Mouse (Mus musculus): ENCODE results near the gene Gm45753.

Gm45753 gene

GRCm38 (mm10) chr8:45305479-45305878, 2.8 kb downstream of the Gm45753 start:
- DNase-seq (ENCODE audit: low read depth, low spot score): no peak
- Histone ChIP-seq H3K36me3 (ENCODE audit: control insufficient read depth, insufficient read depth, low read length, poor library complexity, severe bottlenecking) (0 out of 2 replicates have a peak, but pooled peaks cover 5% of the 10 kb centered on the region), H3K27me3 (ENCODE audit: control insufficient read depth, insufficient read depth, low read length, poor library complexity, severe bottlenecking) (no peaks in the 10 kb centered on the region)

- DNase-seq (ENCODE audit: low read depth, low spot score): no peak
- 0 out of 2 replicates have a peak, but pooled peaks cover 5% of the 10 kb centered on the region for H3K36me3 ChIP-seq (ENCODE audit: control insufficient read depth, insufficient read depth, low read length, poor library complexity, severe bottlenecking)
- no peaks in the 10 kb centered on the region for H3K27me3 ChIP-seq (ENCODE audit: control insufficient read depth, insufficient read depth, low read length, poor library complexity, severe bottlenecking)
Measured at GRCm38 (mm10) chr8:45304354-45304753, 3.9 kb downstream of the Gm45753 start.

- no peaks in the 10 kb centered on the region for H3K27me3 ChIP-seq (ENCODE audit: control insufficient read depth, insufficient read depth, low read length, poor library complexity, severe bottlenecking)
- H3K36me3 ChIP-seq (ENCODE audit: control insufficient read depth, insufficient read depth, low read length, poor library complexity, severe bottlenecking): 0 out of 2 replicates have a peak, but pooled peaks cover 2% of the 10 kb centered on the region
- DNase-seq (ENCODE audit: low read depth, low spot score): no peak
Measured at GRCm38 (mm10) chr8:45302390-45302789, 5.9 kb downstream of the Gm45753 start.

- DNase-seq (ENCODE audit: low read depth, low spot score): no peak
- H3K36me3 ChIP-seq (ENCODE audit: control insufficient read depth, insufficient read depth, low read length, poor library complexity, severe bottlenecking): no peaks in the 10 kb centered on the region
- H3K27me3 ChIP-seq (ENCODE audit: control insufficient read depth, insufficient read depth, low read length, poor library complexity, severe bottlenecking): no peaks in the 10 kb centered on the region
Measured at GRCm38 (mm10) chr8:45295276-45295675, 13.0 kb downstream of the Gm45753 start.

GRCm38 (mm10) chr8:45294687-45295086, 13.6 kb downstream of the Gm45753 start, which contains the start of gene Klkb1:
TSS of gene Klkb1 (minus strand) at chr8:45294859.
- Histone ChIP-seq H3K27me3 (ENCODE audit: control insufficient read depth, insufficient read depth, low read length, poor library complexity, severe bottlenecking) (no peaks in the 10 kb centered on the region), H3K36me3 (ENCODE audit: control insufficient read depth, insufficient read depth, low read length, poor library complexity, severe bottlenecking) (no peaks in the 10 kb centered on the region)
- no peak for DNase-seq (ENCODE audit: low read depth, low spot score)

- Histone ChIP-seq H3K36me3 (ENCODE audit: control insufficient read depth, insufficient read depth, low read length, poor library complexity, severe bottlenecking) (no peaks in the 10 kb centered on the region), H3K27me3 (ENCODE audit: control insufficient read depth, insufficient read depth, low read length, poor library complexity, severe bottlenecking) (no peaks in the 10 kb centered on the region)
- no peak for DNase-seq (ENCODE audit: low read depth, low spot score)
Measured at GRCm38 (mm10) chr8:45291790-45292189, 16.5 kb downstream of the Gm45753 start.

- no peak for DNase-seq (ENCODE audit: low read depth, low spot score)
- Histone ChIP-seq H3K27me3 (ENCODE audit: control insufficient read depth, insufficient read depth, low read length, poor library complexity, severe bottlenecking) (no peaks in the 10 kb centered on the region), H3K36me3 (ENCODE audit: control insufficient read depth, insufficient read depth, low read length, poor library complexity, severe bottlenecking) (no peaks in the 10 kb centered on the region)
Measured at GRCm38 (mm10) chr8:45281630-45282029, 26.6 kb downstream of the Gm45753 start.

GRCm38 (mm10) chr8:45277453-45277852, 30.8 kb downstream of the Gm45753 start:
- no peaks in the 10 kb centered on the region for H3K36me3 ChIP-seq (ENCODE audit: control insufficient read depth, insufficient read depth, low read length, poor library complexity, severe bottlenecking)
- no peaks in the 10 kb centered on the region for H3K27me3 ChIP-seq (ENCODE audit: control insufficient read depth, insufficient read depth, low read length, poor library complexity, severe bottlenecking)
- DNase-seq (ENCODE audit: low read depth, low spot score): no peak

GRCm38 (mm10) chr8:45274317-45274716, 33.9 kb downstream of the Gm45753 start:
- no peak for DNase-seq (ENCODE audit: low read depth, low spot score)
- H3K36me3 ChIP-seq (ENCODE audit: control insufficient read depth, insufficient read depth, low read length, poor library complexity, severe bottlenecking): no peaks in the 10 kb centered on the region
- H3K27me3 ChIP-seq (ENCODE audit: control insufficient read depth, insufficient read depth, low read length, poor library complexity, severe bottlenecking): no peaks in the 10 kb centered on the region

- no peak for DNase-seq (ENCODE audit: low read depth, low spot score)
- Histone ChIP-seq H3K27me3 (ENCODE audit: control insufficient read depth, insufficient read depth, low read length, poor library complexity, severe bottlenecking) (no peaks in the 10 kb centered on the region), H3K36me3 (ENCODE audit: control insufficient read depth, insufficient read depth, low read length, poor library complexity, severe bottlenecking) (no peaks in the 10 kb centered on the region)
Measured at GRCm38 (mm10) chr8:45269056-45269455, 39.2 kb downstream of the Gm45753 start.

- no peaks in the 10 kb centered on the region for H3K27me3 ChIP-seq (ENCODE audit: control insufficient read depth, insufficient read depth, low read length, poor library complexity, severe bottlenecking)
- no peaks in the 10 kb centered on the region for H3K36me3 ChIP-seq (ENCODE audit: control insufficient read depth, insufficient read depth, low read length, poor library complexity, severe bottlenecking)
- no peak for DNase-seq (ENCODE audit: low read depth, low spot score)
Measured at GRCm38 (mm10) chr8:45268485-45268884, 39.8 kb downstream of the Gm45753 start.

GRCm38 (mm10) chr8:45267611-45268391, 40.5 kb downstream of the Gm45753 start:
- no peaks in the 10 kb centered on the region for H3K36me3 ChIP-seq (ENCODE audit: control insufficient read depth, insufficient read depth, low read length, poor library complexity, severe bottlenecking)
- H3K27me3 ChIP-seq (ENCODE audit: control insufficient read depth, insufficient read depth, low read length, poor library complexity, severe bottlenecking): no peaks in the 10 kb centered on the region

GRCm38 (mm10) chr8:45266993-45267392, 41.3 kb downstream of the Gm45753 start:
- DNase-seq (ENCODE audit: low read depth, low spot score): no peak
- no peaks in the 10 kb centered on the region for H3K36me3 ChIP-seq (ENCODE audit: control insufficient read depth, insufficient read depth, low read length, poor library complexity, severe bottlenecking)
- no peaks in the 10 kb centered on the region for H3K27me3 ChIP-seq (ENCODE audit: control insufficient read depth, insufficient read depth, low read length, poor library complexity, severe bottlenecking)

More at GRCm38 (mm10) chr8:45267611-45268391, 40.5 kb downstream of the Gm45753 start:
- no peak for DNase-seq (ENCODE audit: low read depth, low spot score)

GRCm38 (mm10) chr8:45264918-45265317, 43.3 kb downstream of the Gm45753 start:
- H3K36me3 ChIP-seq (ENCODE audit: control insufficient read depth, insufficient read depth, low read length, poor library complexity, severe bottlenecking): no peaks in the 10 kb centered on the region
- H3K27me3 ChIP-seq (ENCODE audit: control insufficient read depth, insufficient read depth, low read length, poor library complexity, severe bottlenecking): no peaks in the 10 kb centered on the region
- no peak for DNase-seq (ENCODE audit: low read depth, low spot score)

GRCm38 (mm10) chr8:45262851-45263250, 45.4 kb downstream of the Gm45753 start:
- DNase-seq (ENCODE audit: low read depth, low spot score): no peak
- no peaks in the 10 kb centered on the region for H3K27me3 ChIP-seq (ENCODE audit: control insufficient read depth, insufficient read depth, low read length, poor library complexity, severe bottlenecking)
- no peaks in the 10 kb centered on the region for H3K36me3 ChIP-seq (ENCODE audit: control insufficient read depth, insufficient read depth, low read length, poor library complexity, severe bottlenecking)
